Mouse (Mus musculus): ENCODE data around the gene Mpped2. TPM values are rescaled to one million over a fixed set of nuclear protein-coding genes. Genes with fewer than 3 reads are reported as not detected.

The Mpped2 gene
- polyA plus RNA-seq, 1 experiment from 2014 or later = 199 TPM

GRCm38 (mm10) chr2:106734004-106734403, 40.9 kb downstream of the Mpped2 start:
- H3K4me1 ChIP-seq (replicated peaks; ENCODE audit: control insufficient read depth, insufficient read depth, low read length) = peaks cover 35% of the 10 kb centered on the region
- no peak overlapping the region for H3K9ac ChIP-seq (replicated peaks; ENCODE audit: low read depth, low read length)
- H3K27ac ChIP-seq (ENCODE audit: low read length) = no peak overlapping the region
- H3K4me2 ChIP-seq (ENCODE audit: low read length) = no peak overlapping the region
- ATAC-seq = no peak
- H3K9me3 ChIP-seq (ENCODE audit: control insufficient read depth, low read length) = no peaks in the 10 kb centered on the region
- H3K36me3 ChIP-seq (ENCODE audit: control insufficient read depth, insufficient read depth) = no peaks in the 10 kb centered on the region
- H3K27me3 ChIP-seq (replicated peaks; ENCODE audit: control insufficient read depth, insufficient read depth, low read length) = no peaks in the 10 kb centered on the region
- no peak overlapping the region for H3K4me3 ChIP-seq (replicated peaks; ENCODE audit: low read length)
- 55% methylated on average over 4 of the region's 4 CpGs for WGBS

GRCm38 (mm10) chr2:106735211-106735610, 42.1 kb downstream of the Mpped2 start:
- no peak overlapping the region for H3K4me2 ChIP-seq (ENCODE audit: low read length)
- WGBS = 55% methylated on average over 5 of the region's 5 CpGs
- ATAC-seq = peak; percentile 36; the same call in 1 of the 2 replicates
- no peaks in the 10 kb centered on the region for H3K9me3 ChIP-seq (ENCODE audit: control insufficient read depth, low read length)
- no peaks in the 10 kb centered on the region for H3K36me3 ChIP-seq (ENCODE audit: control insufficient read depth, insufficient read depth)
- H3K27me3 ChIP-seq (replicated peaks; ENCODE audit: control insufficient read depth, insufficient read depth, low read length) = no peaks in the 10 kb centered on the region
- H3K9ac ChIP-seq (replicated peaks; ENCODE audit: low read depth, low read length) = no peak overlapping the region
- H3K27ac ChIP-seq (ENCODE audit: low read length) = 0 out of 2 replicates have a peak overlapping the region, but pooled peaks have one; percentile 2
- no peak overlapping the region for H3K4me3 ChIP-seq (replicated peaks; ENCODE audit: low read length)
- peaks cover 34% of the 10 kb centered on the region for H3K4me1 ChIP-seq (replicated peaks; ENCODE audit: control insufficient read depth, insufficient read depth, low read length)

GRCm38 (mm10) chr2:106735792-106736359, 42.8 kb downstream of the Mpped2 start:
- WGBS = 11% methylated on average over 15 of the region's 15 CpGs
- Histone ChIP-seq H3K9me3 (ENCODE audit: control insufficient read depth, low read length) (no peaks in the 10 kb centered on the region), H3K4me3 (replicated peaks; ENCODE audit: low read length) (no peak overlapping the region), H3K27ac (ENCODE audit: low read length) (peak overlapping the region; percentile 11), H3K36me3 (ENCODE audit: control insufficient read depth, insufficient read depth) (no peaks in the 10 kb centered on the region), H3K27me3 (replicated peaks; ENCODE audit: control insufficient read depth, insufficient read depth, low read length) (no peaks in the 10 kb centered on the region), H3K4me2 (ENCODE audit: low read length) (peak overlapping the region; percentile 38), H3K4me1 (replicated peaks; ENCODE audit: control insufficient read depth, insufficient read depth, low read length) (peaks cover 29% of the 10 kb centered on the region), H3K9ac (replicated peaks; ENCODE audit: low read depth, low read length) (0 out of 2 replicates have a peak overlapping the region, but pooled peaks have one; percentile 26)
- ATAC-seq = peak; percentile 70

GRCm38 (mm10) chr2:106738951-106739350, 45.9 kb downstream of the Mpped2 start:
- Histone ChIP-seq H3K4me2 (ENCODE audit: low read length) (no peak overlapping the region), H3K36me3 (ENCODE audit: control insufficient read depth, insufficient read depth) (no peaks in the 10 kb centered on the region), H3K27me3 (replicated peaks; ENCODE audit: control insufficient read depth, insufficient read depth, low read length) (no peaks in the 10 kb centered on the region), H3K4me1 (replicated peaks; ENCODE audit: control insufficient read depth, insufficient read depth, low read length) (peaks cover 28% of the 10 kb centered on the region), H3K27ac (ENCODE audit: low read length) (no peak overlapping the region), H3K9ac (replicated peaks; ENCODE audit: low read depth, low read length) (no peak overlapping the region), H3K4me3 (replicated peaks; ENCODE audit: low read length) (no peak overlapping the region), H3K9me3 (ENCODE audit: control insufficient read depth, low read length) (no peaks in the 10 kb centered on the region)
- WGBS = 94% methylated on average over 5 of the region's 5 CpGs
- ATAC-seq = no peak

GRCm38 (mm10) chr2:106744086-106744485, 51.0 kb downstream of the Mpped2 start:
- Histone ChIP-seq H3K4me2 (ENCODE audit: low read length) (no peak overlapping the region), H3K9me3 (ENCODE audit: control insufficient read depth, low read length) (no peaks in the 10 kb centered on the region), H3K27ac (ENCODE audit: low read length) (no peak overlapping the region), H3K4me1 (replicated peaks; ENCODE audit: control insufficient read depth, insufficient read depth, low read length) (peaks cover 19% of the 10 kb centered on the region), H3K4me3 (replicated peaks; ENCODE audit: low read length) (no peak overlapping the region), H3K9ac (replicated peaks; ENCODE audit: low read depth, low read length) (no peak overlapping the region), H3K27me3 (replicated peaks; ENCODE audit: control insufficient read depth, insufficient read depth, low read length) (no peaks in the 10 kb centered on the region), H3K36me3 (ENCODE audit: control insufficient read depth, insufficient read depth) (no peaks in the 10 kb centered on the region)
- ATAC-seq = no peak
- 43% methylated on average over 4 of the region's 4 CpGs for WGBS

GRCm38 (mm10) chr2:106744601-106745000, 51.5 kb downstream of the Mpped2 start:
- no peak for ATAC-seq
- Histone ChIP-seq H3K36me3 (ENCODE audit: control insufficient read depth, insufficient read depth) (no peaks in the 10 kb centered on the region), H3K9ac (replicated peaks; ENCODE audit: low read depth, low read length) (no peak overlapping the region), H3K4me1 (replicated peaks; ENCODE audit: control insufficient read depth, insufficient read depth, low read length) (peaks cover 19% of the 10 kb centered on the region), H3K27ac (ENCODE audit: low read length) (no peak overlapping the region), H3K4me2 (ENCODE audit: low read length) (no peak overlapping the region), H3K9me3 (ENCODE audit: control insufficient read depth, low read length) (no peaks in the 10 kb centered on the region), H3K4me3 (replicated peaks; ENCODE audit: low read length) (no peak overlapping the region), H3K27me3 (replicated peaks; ENCODE audit: control insufficient read depth, insufficient read depth, low read length) (no peaks in the 10 kb centered on the region)
- WGBS = 60% methylated on average over 14 of the region's 14 CpGs

- no peaks in the 10 kb centered on the region for H3K9me3 ChIP-seq (ENCODE audit: control insufficient read depth, low read length)
- 92% methylated on average over 1 of the region's 1 CpGs for WGBS
- H3K4me3 ChIP-seq (replicated peaks; ENCODE audit: low read length) = no peak overlapping the region
- no peak overlapping the region for H3K27ac ChIP-seq (ENCODE audit: low read length)
- H3K27me3 ChIP-seq (replicated peaks; ENCODE audit: control insufficient read depth, insufficient read depth, low read length) = no peaks in the 10 kb centered on the region
- peaks cover 15% of the 10 kb centered on the region for H3K4me1 ChIP-seq (replicated peaks; ENCODE audit: control insufficient read depth, insufficient read depth, low read length)
- H3K4me2 ChIP-seq (ENCODE audit: low read length) = no peak overlapping the region
- no peak for ATAC-seq
- no peak overlapping the region for H3K9ac ChIP-seq (replicated peaks; ENCODE audit: low read depth, low read length)
- H3K36me3 ChIP-seq (ENCODE audit: control insufficient read depth, insufficient read depth) = no peaks in the 10 kb centered on the region
Measured at GRCm38 (mm10) chr2:106745364-106745763, 52.3 kb downstream of the Mpped2 start.

GRCm38 (mm10) chr2:106746211-106746610, 53.1 kb downstream of the Mpped2 start:
- no peaks in the 10 kb centered on the region for H3K36me3 ChIP-seq (ENCODE audit: control insufficient read depth, insufficient read depth)
- no peaks in the 10 kb centered on the region for H3K9me3 ChIP-seq (ENCODE audit: control insufficient read depth, low read length)
- ATAC-seq = no peak
- 52% methylated on average over 6 of the region's 6 CpGs for WGBS
- 0 out of 2 replicates have a peak overlapping the region, but pooled peaks have one; percentile 37 for H3K27ac ChIP-seq (ENCODE audit: low read length)
- H3K9ac ChIP-seq (replicated peaks; ENCODE audit: low read depth, low read length) = 0 out of 2 replicates have a peak overlapping the region, but pooled peaks have one; percentile 5
- H3K4me2 ChIP-seq (ENCODE audit: low read length) = no peak overlapping the region
- peaks cover 17% of the 10 kb centered on the region for H3K4me1 ChIP-seq (replicated peaks; ENCODE audit: control insufficient read depth, insufficient read depth, low read length)
- no peaks in the 10 kb centered on the region for H3K27me3 ChIP-seq (replicated peaks; ENCODE audit: control insufficient read depth, insufficient read depth, low read length)
- no peak overlapping the region for H3K4me3 ChIP-seq (replicated peaks; ENCODE audit: low read length)

- H3K27ac ChIP-seq (ENCODE audit: low read length) = no peak overlapping the region
- H3K4me2 ChIP-seq (ENCODE audit: low read length) = no peak overlapping the region
- H3K4me1 ChIP-seq (replicated peaks; ENCODE audit: control insufficient read depth, insufficient read depth, low read length) = peaks cover 17% of the 10 kb centered on the region
- WGBS = 62% methylated on average over 4 of the region's 4 CpGs
- no peak overlapping the region for H3K9ac ChIP-seq (replicated peaks; ENCODE audit: low read depth, low read length)
- no peak overlapping the region for H3K4me3 ChIP-seq (replicated peaks; ENCODE audit: low read length)
- H3K36me3 ChIP-seq (ENCODE audit: control insufficient read depth, insufficient read depth) = no peaks in the 10 kb centered on the region
- no peaks in the 10 kb centered on the region for H3K27me3 ChIP-seq (replicated peaks; ENCODE audit: control insufficient read depth, insufficient read depth, low read length)
- H3K9me3 ChIP-seq (ENCODE audit: control insufficient read depth, low read length) = no peaks in the 10 kb centered on the region
- ATAC-seq = no peak
Measured at GRCm38 (mm10) chr2:106746905-106747304, 53.8 kb downstream of the Mpped2 start.

GRCm38 (mm10) chr2:106747342-106747741, 54.3 kb downstream of the Mpped2 start:
- no peak overlapping the region for H3K9ac ChIP-seq (replicated peaks; ENCODE audit: low read depth, low read length)
- 85% methylated on average over 4 of the region's 4 CpGs for WGBS
- peak; percentile 50 for ATAC-seq

More at GRCm38 (mm10) chr2:106747342-106747741, 54.3 kb downstream of the Mpped2 start:
- no peak overlapping the region for H3K4me2 ChIP-seq (ENCODE audit: low read length)
- no peaks in the 10 kb centered on the region for H3K9me3 ChIP-seq (ENCODE audit: control insufficient read depth, low read length)
- no peak overlapping the region for H3K27ac ChIP-seq (ENCODE audit: low read length)
- H3K4me1 ChIP-seq (replicated peaks; ENCODE audit: control insufficient read depth, insufficient read depth, low read length) = peaks cover 17% of the 10 kb centered on the region
- no peaks in the 10 kb centered on the region for H3K36me3 ChIP-seq (ENCODE audit: control insufficient read depth, insufficient read depth)
- H3K4me3 ChIP-seq (replicated peaks; ENCODE audit: low read length) = no peak overlapping the region
- H3K27me3 ChIP-seq (replicated peaks; ENCODE audit: control insufficient read depth, insufficient read depth, low read length) = no peaks in the 10 kb centered on the region

All from forebrain, embryonic 16.5 days (tissue).